Mouse (Mus musculus) kidney, adult 2 months (tissue): ENCODE data around the gene Scap.

Source experiments
- CTCF ChIP-seq: fragments of 200-500 bp; conservative IDR thresholded peaks from 2 replicates; pipeline ENCODE4 v1.5.1; 2011; ENCODE audit warnings: low read depth, mild to moderate bottlenecking, control low read depth, low read length, moderate library complexity, mixed read lengths; ENCODE audit not compliant: insufficient read depth, insufficient read length
- POLR2A ChIP-seq: fragments of 200-500 bp; IDR thresholded peaks from one replicate; pipeline ENCODE4 v1.6.1; 2011; ENCODE audit warnings: low read depth, low read length, control low read depth

- TF ChIP-seq POLR2A (no peak), CTCF (no peak)
Measured at GRCm38 (mm10) chr9:110373871-110374270, 40.8 kb downstream of the Scap start.
